14 mouse cellular contexts compared by ENCODE assay signal in the genomic region with DNA sequence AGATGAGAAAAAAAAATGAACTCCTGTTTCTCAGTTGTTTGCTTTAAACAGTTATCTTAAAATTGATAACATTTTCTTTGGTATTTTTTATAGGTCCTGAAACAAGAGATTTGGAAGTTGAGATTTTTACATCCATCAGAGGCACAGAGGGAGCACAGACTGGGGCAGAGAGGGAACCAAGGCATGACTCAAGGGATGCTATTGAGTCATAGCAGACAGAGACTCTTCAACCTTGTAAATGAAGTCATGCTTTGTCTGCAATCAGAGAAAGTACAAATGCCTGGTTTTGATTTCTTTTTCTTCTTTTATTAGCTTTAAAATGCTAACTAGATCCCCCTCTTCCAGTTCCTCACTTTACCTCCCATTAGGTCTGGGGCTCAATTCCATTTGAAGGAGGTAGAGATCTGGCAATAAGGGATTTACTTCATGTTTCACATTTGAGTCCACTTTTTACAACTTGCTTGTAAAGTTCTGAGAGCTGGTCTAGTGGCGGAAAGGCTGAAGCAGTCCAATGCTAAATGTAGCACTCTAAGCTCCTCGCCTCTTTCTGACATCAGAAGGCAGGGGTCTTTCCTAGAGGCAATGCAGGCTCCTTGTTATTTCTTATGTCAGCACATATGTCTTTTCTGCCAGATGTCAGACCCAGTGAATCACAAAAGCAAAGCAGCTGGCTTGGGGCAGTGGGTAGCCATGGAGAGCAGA.
"Had no signal": no experiment of that assay in that cellular context is flagged by ENCODE, and none has a peak within 500 bp of the region (broad histone marks: within the 10 kb centered on the region; RNA-seq: fewer than 3 reads in every experiment).

No protein-coding gene starts in this region.

- H3K4me1 ChIP-seq: liver, embryonic 15.5 days; midbrain, embryonic 10.5 days; neural tube, embryonic 12.5 days; stomach, embryonic 15.5 days had no signal

- H3K27me3 ChIP-seq: liver, embryonic 15.5 days; neural tube, embryonic 12.5 days; stomach, embryonic 15.5 days had no signal

- DNase-seq: kidney, adult 8-10 months; kidney, postnatal 25 days; lung, adult 2 months; lung, postnatal 10 days; lung, postnatal 4 days; midbrain, embryonic 14.5 days; thymus, adult 2 months; thymus, postnatal 25 days had no signal

- H3K4me3 ChIP-seq: left cerebral cortex, adult 2 months; liver, embryonic 15.5 days; midbrain, embryonic 10.5 days; neural tube, embryonic 12.5 days; stomach, embryonic 15.5 days had no signal

- H3K27ac ChIP-seq: left cerebral cortex, adult 2 months; liver, embryonic 15.5 days; midbrain, embryonic 10.5 days; neural tube, embryonic 12.5 days; stomach, embryonic 15.5 days had no signal

- H3K4me2 ChIP-seq: liver, embryonic 11.5 days; liver, embryonic 15.5 days; neural tube, embryonic 12.5 days; stomach, embryonic 15.5 days had no signal

- H3K9ac ChIP-seq: liver, embryonic 15.5 days; neural tube, embryonic 12.5 days; stomach, embryonic 15.5 days had no signal

- H3K9me3 ChIP-seq: liver, embryonic 15.5 days; midbrain, embryonic 10.5 days; neural tube, embryonic 12.5 days; stomach, embryonic 15.5 days had no signal

- H3K36me3 ChIP-seq: liver, embryonic 15.5 days; midbrain, embryonic 10.5 days; neural tube, embryonic 12.5 days; stomach, embryonic 15.5 days had no signal
